Mouse (Mus musculus): ENCODE data around the gene Cenpa. TPM values are rescaled to one million over a fixed set of nuclear protein-coding genes. Genes with fewer than 3 reads are reported as not detected.

The Cenpa gene
- polyA plus RNA-seq (2016; fragmentation: Nextera tagmentation; extraction: Ambion mirVana): 458 and 467 TPM in 2 replicates

- WGBS: under 1% methylated on average over 40 of the region's 40 CpGs
- peak; percentile 91 for DNase-seq (ENCODE audit: low spot score)
- H3K9me3 ChIP-seq: no peaks in the 10 kb centered on the region
- H3K36me3 ChIP-seq (replicated peaks): peaks cover 35% of the 10 kb centered on the region
- peak within 1 kb of the TSS; percentile 97 for H3K27ac ChIP-seq (replicated peaks)
- peaks cover 26% of the 10 kb centered on the region for H3K4me1 ChIP-seq
- no peaks in the 10 kb centered on the region for H3K27me3 ChIP-seq (replicated peaks; ENCODE audit: low read depth, poor library complexity, severe bottlenecking)
- peak within 1 kb of the TSS; percentile 84 for H3K4me3 ChIP-seq
Measured at GRCm38 (mm10) chr5:30666391-30667195, at the start of gene Cenpa. TSS of gene Cenpa (plus strand) at chr5:30666777.

GRCm38 (mm10) chr5:30617357-30617756 is 49.2 kb upstream of the Cenpa start:
- WGBS: 31% methylated on average over 3 of the region's 3 CpGs
- DNase-seq (ENCODE audit: low spot score): no peak
- Histone ChIP-seq H3K36me3 (replicated peaks) (no peaks in the 10 kb centered on the region), H3K4me3 (no peak overlapping the region), H3K27ac (replicated peaks) (no peak overlapping the region), H3K9me3 (no peaks in the 10 kb centered on the region), H3K27me3 (replicated peaks; ENCODE audit: low read depth, poor library complexity, severe bottlenecking) (peaks cover 47% of the 10 kb centered on the region), H3K4me1 (peaks cover 27% of the 10 kb centered on the region)

GRCm38 (mm10) chr5:30617851-30618250 is 48.7 kb upstream of the Cenpa start:
- 35% methylated on average over 11 of the region's 11 CpGs for WGBS
- Histone ChIP-seq H3K4me3 (no peak overlapping the region), H3K27ac (replicated peaks) (no peak overlapping the region), H3K27me3 (replicated peaks; ENCODE audit: low read depth, poor library complexity, severe bottlenecking) (peaks cover 52% of the 10 kb centered on the region), H3K4me1 (peaks cover 32% of the 10 kb centered on the region), H3K9me3 (no peaks in the 10 kb centered on the region), H3K36me3 (replicated peaks) (no peaks in the 10 kb centered on the region)
- no peak for DNase-seq (ENCODE audit: low spot score)

GRCm38 (mm10) chr5:30618376-30619003 is 48.1 kb upstream of the Cenpa start:
- 83% methylated on average over 8 of the region's 8 CpGs for WGBS
- no peaks in the 10 kb centered on the region for H3K9me3 ChIP-seq
- H3K36me3 ChIP-seq (replicated peaks): no peaks in the 10 kb centered on the region
- H3K4me3 ChIP-seq: no peak overlapping the region
- peaks cover 58% of the 10 kb centered on the region for H3K27me3 ChIP-seq (replicated peaks; ENCODE audit: low read depth, poor library complexity, severe bottlenecking)
- peaks cover 36% of the 10 kb centered on the region for H3K4me1 ChIP-seq
- H3K27ac ChIP-seq (replicated peaks): no peak overlapping the region
- DNase-seq (ENCODE audit: low spot score): no peak

- peaks cover 35% of the 10 kb centered on the region for H3K4me1 ChIP-seq
- H3K9me3 ChIP-seq: no peaks in the 10 kb centered on the region
- H3K27me3 ChIP-seq (replicated peaks; ENCODE audit: low read depth, poor library complexity, severe bottlenecking): peaks cover 65% of the 10 kb centered on the region
- H3K4me3 ChIP-seq: no peak overlapping the region
- 75% methylated on average over 2 of the region's 2 CpGs for WGBS
- H3K36me3 ChIP-seq (replicated peaks): no peaks in the 10 kb centered on the region
- H3K27ac ChIP-seq (replicated peaks): no peak overlapping the region
- no peak for DNase-seq (ENCODE audit: low spot score)
Measured at GRCm38 (mm10) chr5:30619211-30619610, 47.4 kb upstream of the Cenpa start.

- H3K27ac ChIP-seq (replicated peaks): no peak overlapping the region
- H3K36me3 ChIP-seq (replicated peaks): no peaks in the 10 kb centered on the region
- DNase-seq (ENCODE audit: low spot score): no peak
- H3K4me3 ChIP-seq: no peak overlapping the region
- 97% methylated on average over 20 of the region's 20 CpGs for WGBS
- H3K4me1 ChIP-seq: peaks cover 33% of the 10 kb centered on the region
- H3K9me3 ChIP-seq: no peaks in the 10 kb centered on the region
- peaks cover 73% of the 10 kb centered on the region for H3K27me3 ChIP-seq (replicated peaks; ENCODE audit: low read depth, poor library complexity, severe bottlenecking)
Measured at GRCm38 (mm10) chr5:30620567-30620966, 46.0 kb upstream of the Cenpa start.

- Histone ChIP-seq H3K36me3 (replicated peaks) (no peaks in the 10 kb centered on the region), H3K4me3 (no peak overlapping the region), H3K27me3 (replicated peaks; ENCODE audit: low read depth, poor library complexity, severe bottlenecking) (peaks cover 71% of the 10 kb centered on the region), H3K27ac (replicated peaks) (no peak overlapping the region), H3K4me1 (peaks cover 33% of the 10 kb centered on the region), H3K9me3 (no peaks in the 10 kb centered on the region)
- DNase-seq (ENCODE audit: low spot score): no peak
- 89% methylated on average over 9 of the region's 9 CpGs for WGBS
Measured at GRCm38 (mm10) chr5:30621211-30621790, 45.3 kb upstream of the Cenpa start.

GRCm38 (mm10) chr5:30621844-30622176 is 44.8 kb upstream of the Cenpa start:
- Histone ChIP-seq H3K36me3 (replicated peaks) (no peaks in the 10 kb centered on the region), H3K4me1 (peaks cover 30% of the 10 kb centered on the region), H3K9me3 (no peaks in the 10 kb centered on the region), H3K27me3 (replicated peaks; ENCODE audit: low read depth, poor library complexity, severe bottlenecking) (peaks cover 71% of the 10 kb centered on the region), H3K27ac (replicated peaks) (no peak overlapping the region; the same call in 1 of the 2 replicates), H3K4me3 (peak overlapping the region; percentile 64)
- DNase-seq (ENCODE audit: low spot score): no peak
- WGBS: 48% methylated on average over 22 of the region's 22 CpGs

- Histone ChIP-seq H3K4me1 (peaks cover 30% of the 10 kb centered on the region), H3K27me3 (replicated peaks; ENCODE audit: low read depth, poor library complexity, severe bottlenecking) (peaks cover 71% of the 10 kb centered on the region), H3K9me3 (no peaks in the 10 kb centered on the region), H3K27ac (replicated peaks) (peak overlapping the region; percentile 78), H3K36me3 (replicated peaks) (no peaks in the 10 kb centered on the region), H3K4me3 (peak overlapping the region; percentile 64)
- peak; percentile 65 for DNase-seq (ENCODE audit: low spot score)
- WGBS: 3% methylated on average over 69 of the region's 69 CpGs
Measured at GRCm38 (mm10) chr5:30622177-30622840, 44.3 kb upstream of the Cenpa start.

- Histone ChIP-seq H3K9me3 (no peaks in the 10 kb centered on the region), H3K4me1 (peaks cover 27% of the 10 kb centered on the region), H3K27ac (replicated peaks) (peak overlapping the region; percentile 78), H3K4me3 (peak overlapping the region; percentile 64), H3K36me3 (replicated peaks) (no peaks in the 10 kb centered on the region), H3K27me3 (replicated peaks; ENCODE audit: low read depth, poor library complexity, severe bottlenecking) (peaks cover 66% of the 10 kb centered on the region)
- DNase-seq (ENCODE audit: low spot score): no peak
- under 1% methylated on average over 10 of the region's 10 CpGs for WGBS
Measured at GRCm38 (mm10) chr5:30622841-30623185, 43.8 kb upstream of the Cenpa start.

GRCm38 (mm10) chr5:30623380-30623779 is 43.2 kb upstream of the Cenpa start:
- no peak for DNase-seq (ENCODE audit: low spot score)
- 58% methylated on average over 2 of the region's 2 CpGs for WGBS
- Histone ChIP-seq H3K27ac (replicated peaks) (0 out of 2 replicates have a peak overlapping the region, but pooled peaks have one; percentile 78), H3K4me3 (peak overlapping the region; percentile 64; the same call in 1 of the 2 replicates), H3K27me3 (replicated peaks; ENCODE audit: low read depth, poor library complexity, severe bottlenecking) (peaks cover 61% of the 10 kb centered on the region), H3K4me1 (peaks cover 24% of the 10 kb centered on the region), H3K36me3 (replicated peaks) (no peaks in the 10 kb centered on the region), H3K9me3 (no peaks in the 10 kb centered on the region)

GRCm38 (mm10) chr5:30624311-30624710 is 42.3 kb upstream of the Cenpa start:
- 32% methylated on average over 1 of the region's 1 CpGs for WGBS
- Histone ChIP-seq H3K36me3 (replicated peaks) (no peaks in the 10 kb centered on the region), H3K27me3 (replicated peaks; ENCODE audit: low read depth, poor library complexity, severe bottlenecking) (peaks cover 59% of the 10 kb centered on the region), H3K27ac (replicated peaks) (no peak overlapping the region), H3K9me3 (no peaks in the 10 kb centered on the region), H3K4me1 (peaks cover 24% of the 10 kb centered on the region), H3K4me3 (no peak overlapping the region)
- DNase-seq (ENCODE audit: low spot score): no peak
